Mouse (Mus musculus) natural killer cell, adult 2 months (primary cell): ENCODE measurements around the gene Tmem135.
A peak's percentile ranks its signal among the peaks of the same experiment; 100 is the strongest.

Experiments
- DNase-seq, 2 experiments: peaks; one replicate each; pipeline ENCODE4 v3.0.0; 2022; ENCODE audit warnings: low spot score in 2 of 2

Tmem135 gene

DNA sequence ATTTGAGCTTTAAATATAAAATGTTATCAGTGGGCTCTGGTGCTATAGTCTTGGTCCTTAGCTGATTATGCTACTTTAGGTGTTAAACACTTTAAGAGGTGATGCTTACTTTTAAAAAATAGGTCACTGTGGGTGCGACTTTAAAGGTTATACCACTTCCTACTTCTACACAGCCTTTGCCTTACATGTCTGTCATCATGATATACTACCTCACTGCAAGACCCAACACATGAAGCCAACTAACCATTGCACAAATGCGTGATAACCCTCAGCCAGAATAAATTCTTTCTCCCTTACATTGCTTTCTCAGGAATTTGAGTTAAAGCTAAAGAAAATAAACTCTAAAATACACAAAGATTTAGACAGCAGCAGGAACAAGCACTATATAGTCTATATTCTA, 150.7 kb downstream of the Tmem135 start:
- peak in 1 of 2 experiments; percentile 55 for DNase-seq

- no peak for DNase-seq
Observed at GRCm38 (mm10) chr7:89251880-89252453, 152.1 kb downstream of the Tmem135 start.

DNA sequence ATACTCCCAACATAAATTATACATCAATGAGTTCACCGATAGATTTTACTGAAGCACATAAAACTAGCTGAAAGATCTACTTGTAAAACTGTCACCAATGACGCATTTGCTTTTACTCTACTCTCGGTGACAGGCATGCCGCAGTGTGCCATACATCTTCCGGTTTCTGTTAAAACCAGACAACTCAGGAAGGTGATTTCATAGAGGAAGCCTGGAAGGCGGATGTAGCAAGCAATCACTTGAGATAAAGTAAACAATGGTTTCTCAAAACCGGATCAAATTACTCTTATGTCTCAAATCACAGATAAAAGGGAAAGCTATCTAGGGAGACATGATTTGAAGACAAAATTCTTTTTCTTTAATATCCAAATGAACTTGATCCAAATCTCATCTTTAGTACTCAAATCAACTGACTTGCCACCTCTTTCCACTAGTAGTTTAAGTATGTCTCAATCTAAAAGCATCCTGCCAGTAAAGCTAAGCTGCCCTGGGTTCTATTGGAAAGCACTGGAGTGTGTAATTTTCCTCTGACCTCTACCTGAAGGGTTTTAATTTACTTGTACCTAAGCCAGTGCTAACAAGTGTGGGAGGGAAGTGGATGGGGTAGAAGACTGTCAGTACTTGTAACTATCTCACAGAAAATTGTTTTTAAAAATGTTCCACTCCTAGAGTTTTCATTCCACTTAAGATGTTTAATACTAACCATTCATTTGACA, 155.7 kb downstream of the Tmem135 start:
- DNase-seq = peak; percentile 79 to 84

DNA sequence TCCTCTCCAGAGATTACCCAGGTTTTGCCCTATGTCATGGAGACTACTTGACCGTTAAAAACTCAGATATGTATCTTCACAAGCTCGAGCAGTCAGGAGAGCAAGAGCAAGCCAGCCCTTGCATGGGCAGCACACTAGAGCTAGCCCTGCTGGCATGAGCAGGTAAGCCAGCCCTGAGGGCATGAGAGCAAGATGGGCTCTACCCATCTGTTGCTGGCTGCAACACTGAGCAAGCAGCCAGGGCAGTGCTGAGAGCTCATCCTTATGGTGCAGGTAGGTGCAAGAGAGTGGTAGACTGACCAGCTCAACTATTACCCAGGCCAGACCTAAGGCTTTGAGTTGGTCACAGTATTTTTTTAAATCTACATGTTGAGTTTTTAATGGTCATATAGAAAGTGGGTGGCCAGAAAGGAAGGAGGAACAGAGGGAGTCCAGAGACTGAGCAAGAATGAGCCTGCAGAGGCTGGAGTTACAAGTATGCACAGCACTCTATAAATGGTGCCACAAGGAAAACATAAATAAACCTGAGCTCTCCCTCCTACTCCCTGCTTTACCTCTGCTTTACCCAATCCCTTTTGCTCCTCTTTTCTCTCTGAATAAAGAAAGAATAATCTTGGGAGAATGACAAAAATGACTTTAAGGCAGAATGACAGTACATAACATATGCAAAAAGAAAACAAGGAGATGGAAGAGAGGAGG, 156.9 kb downstream of the Tmem135 start:
- no peak for DNase-seq

DNA sequence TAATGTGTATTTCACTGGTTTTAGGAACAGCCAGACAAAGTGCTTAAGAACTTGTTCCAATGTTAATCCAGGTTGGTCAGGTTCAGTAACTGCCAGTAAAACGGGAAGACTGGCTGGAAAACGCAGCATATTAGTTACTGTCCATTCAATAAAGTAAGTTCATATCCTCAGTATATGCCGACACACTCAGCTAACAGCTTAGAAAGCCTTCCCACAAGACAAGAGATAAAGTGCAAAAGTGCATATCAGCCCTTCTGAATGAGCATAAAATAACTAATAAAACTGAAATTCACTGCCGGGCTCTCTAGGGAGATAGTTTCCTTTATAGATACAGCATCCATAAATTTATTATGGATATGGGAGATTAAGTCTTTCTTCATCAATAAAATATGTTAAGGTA, 161.5 kb downstream of the Tmem135 start:
- no peak for DNase-seq

DNA sequence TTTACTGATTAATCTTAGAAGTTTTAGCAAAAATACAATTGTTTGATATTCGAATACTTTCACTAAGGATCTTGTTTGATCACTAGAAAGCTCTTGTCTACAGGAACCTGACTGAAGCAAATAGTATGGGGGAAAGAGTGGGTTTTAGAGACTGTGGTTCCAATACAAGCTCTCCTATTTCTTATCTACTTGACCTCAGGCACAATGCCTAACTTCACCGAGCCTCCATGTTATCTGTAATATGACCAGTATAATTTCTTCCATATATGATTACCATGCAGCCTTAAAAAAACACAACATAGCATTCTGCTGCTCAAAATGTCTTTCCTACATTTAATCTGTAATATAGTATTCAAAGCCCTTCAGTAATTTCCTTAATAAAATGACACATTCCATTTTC, 161.9 kb downstream of the Tmem135 start:
- DNase-seq = no peak

DNA sequence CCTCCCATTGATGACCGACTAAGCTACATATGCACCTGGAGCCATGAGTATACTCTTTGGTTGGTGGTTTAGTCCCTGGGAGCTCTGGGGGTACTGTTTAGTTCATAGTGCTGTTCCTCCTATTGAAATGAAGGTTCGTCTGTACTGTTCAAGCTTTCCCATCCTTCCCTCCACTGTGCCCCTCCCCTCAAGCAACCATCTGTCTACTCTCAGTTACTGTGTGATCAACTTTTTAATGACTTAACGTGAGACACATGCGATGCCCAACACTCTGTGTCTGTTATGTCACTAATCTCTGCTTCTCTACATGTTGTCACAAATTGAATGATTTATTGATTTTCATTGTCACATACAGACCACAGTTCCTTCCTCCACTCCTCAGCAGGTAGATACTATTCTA, 164.4 kb downstream of the Tmem135 start:
- no peak for DNase-seq

- no peak for DNase-seq
Observed at GRCm38 (mm10) chr7:89236592-89236991, 167.4 kb downstream of the Tmem135 start.

DNA sequence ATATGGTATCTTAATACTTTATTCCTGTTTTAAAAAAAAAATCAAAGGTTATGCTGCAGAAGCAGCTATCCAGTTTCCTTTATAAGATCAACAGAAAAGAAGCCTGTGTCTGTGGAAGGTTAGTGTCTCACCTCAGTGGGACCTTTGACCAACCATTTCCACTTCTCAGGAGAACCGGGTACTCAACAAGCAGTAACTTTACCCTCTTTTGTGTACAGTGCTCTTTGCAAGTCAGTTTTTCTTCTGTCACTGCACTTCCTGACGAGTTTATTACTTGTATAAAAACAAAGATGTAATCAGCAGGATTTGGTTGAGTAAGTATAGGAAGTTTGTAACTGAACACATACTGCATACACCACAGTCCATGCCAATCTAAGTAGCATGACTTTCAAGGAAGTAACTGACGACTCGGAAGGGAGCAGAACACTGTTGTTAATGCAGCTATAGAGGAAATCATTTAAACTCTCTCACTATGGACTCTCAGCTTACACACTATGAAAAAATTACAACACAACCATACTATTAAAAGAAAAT, 168.0 kb downstream of the Tmem135 start:
- no peak for DNase-seq

DNA sequence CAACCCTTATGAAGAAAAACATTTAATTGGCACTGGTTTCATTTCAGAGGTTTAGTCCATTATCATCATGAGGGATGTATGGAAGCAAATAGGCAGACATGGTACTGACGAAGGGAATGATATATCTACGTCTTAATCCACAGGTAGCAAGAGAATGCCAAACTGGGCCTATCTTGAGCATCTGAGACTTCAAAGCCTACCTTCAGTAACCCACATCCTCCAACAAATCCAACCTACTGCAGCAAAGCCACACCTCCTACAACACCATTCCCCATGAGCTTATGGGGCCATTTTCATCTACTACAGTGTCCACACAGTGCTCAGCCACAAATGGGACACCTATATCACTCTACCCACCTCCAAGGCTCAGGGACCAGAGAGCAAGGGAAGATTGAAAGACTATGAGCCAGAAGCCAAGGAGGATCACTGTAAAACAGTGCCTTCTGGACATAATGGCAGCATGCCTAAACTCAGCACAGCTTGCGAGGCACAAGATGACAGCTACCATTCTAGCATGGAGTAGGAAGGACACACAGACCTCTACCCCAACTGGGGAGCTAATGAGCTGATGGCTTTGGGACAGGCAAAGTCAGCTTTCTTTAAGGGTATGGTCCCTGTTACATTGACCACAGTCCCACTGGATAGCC, 171.4 kb downstream of the Tmem135 start:
- no peak for DNase-seq

DNA sequence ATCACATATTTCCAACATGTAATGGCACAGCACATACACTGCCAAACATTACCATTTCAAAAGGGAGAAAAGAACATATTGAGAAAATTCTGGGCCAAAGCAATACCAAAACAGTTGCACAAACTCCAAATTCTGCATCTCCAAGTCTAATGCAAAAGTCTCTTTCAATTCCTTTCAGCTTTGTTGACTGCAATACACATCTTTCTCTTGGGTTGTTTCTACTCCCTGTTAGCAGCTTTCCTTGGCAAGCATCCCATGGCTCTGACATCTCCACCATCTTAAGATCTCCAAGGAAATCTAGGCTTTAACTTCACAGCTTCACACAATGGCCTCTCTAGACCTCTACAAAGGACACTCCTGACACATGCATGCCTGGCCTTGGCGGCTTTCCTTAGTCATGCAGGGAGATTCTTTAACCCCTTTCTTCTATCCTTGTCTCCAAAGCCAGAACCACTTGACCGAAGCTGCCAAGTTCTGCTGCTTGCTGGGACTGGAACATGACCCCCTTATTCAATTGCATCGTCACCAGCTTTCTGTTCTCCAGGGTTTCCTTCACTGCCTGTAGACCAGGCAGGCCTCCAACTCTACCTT, 172.7 kb downstream of the Tmem135 start:
- DNase-seq = no peak

- DNase-seq = peak in 1 of 2 experiments; percentile 11
Observed at GRCm38 (mm10) chr7:89222609-89223008, 181.4 kb downstream of the Tmem135 start.

DNA sequence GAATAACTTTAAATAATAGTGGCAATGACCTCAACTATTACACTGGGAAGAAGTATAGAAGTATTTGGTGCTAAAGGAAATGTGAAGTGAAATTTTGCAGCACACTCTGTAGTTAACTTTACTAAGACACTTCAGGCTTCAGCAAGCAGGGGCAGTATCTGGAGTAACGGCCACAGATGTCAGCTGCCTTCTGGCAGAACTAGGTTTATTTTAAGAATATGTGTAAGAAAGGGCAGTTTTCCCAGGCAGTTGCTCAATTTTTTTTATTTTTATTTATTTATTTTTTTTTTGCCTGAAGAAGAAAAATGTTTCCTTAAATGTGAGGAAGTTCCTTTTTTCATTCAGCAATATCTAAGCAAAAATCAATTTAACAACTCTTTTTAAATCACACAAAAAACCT, 187.4 kb downstream of the Tmem135 start:
- no peak for DNase-seq

- no peak for DNase-seq
Observed at GRCm38 (mm10) chr7:89216118-89216517, 187.9 kb downstream of the Tmem135 start.

DNA sequence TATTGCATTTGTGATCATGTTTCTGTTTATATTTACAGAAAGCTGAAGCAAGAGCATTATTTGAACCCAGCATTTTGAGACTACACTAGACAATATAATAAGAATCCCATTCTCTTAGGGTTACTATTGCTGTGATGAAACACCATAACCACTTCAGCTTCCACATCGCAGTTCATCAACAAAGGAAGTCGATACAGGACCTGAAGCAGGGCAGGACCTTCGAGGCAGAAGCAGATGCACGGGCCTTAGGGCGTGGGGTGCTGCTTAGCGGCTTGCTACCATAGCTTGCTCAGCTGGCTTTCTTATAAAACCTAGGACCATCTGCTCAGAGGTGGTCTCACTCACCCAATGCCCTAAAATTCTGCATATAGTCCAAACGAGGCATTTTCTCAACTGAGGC, 188.3 kb downstream of the Tmem135 start:
- DNase-seq = no peak

DNA sequence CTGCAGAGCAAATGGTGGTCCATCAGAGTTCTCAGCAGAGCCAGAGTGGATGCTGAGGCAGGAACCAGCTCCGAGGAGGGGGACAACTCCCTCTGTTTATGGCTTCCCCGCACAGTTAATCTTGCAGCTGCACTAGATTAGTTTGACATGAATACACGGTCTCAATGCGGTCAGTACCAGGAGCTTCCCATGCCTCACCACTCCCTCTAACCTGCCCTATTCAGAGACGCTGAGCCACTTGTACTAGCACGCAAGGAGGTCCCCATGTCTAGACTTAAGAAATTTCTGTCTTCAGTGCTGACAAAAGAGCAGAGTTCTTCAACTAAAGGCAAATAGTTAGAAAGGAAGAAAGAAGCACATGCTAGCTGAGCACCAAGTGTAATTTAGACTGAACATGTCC, 193.5 kb downstream of the Tmem135 start:
- no peak for DNase-seq

DNA sequence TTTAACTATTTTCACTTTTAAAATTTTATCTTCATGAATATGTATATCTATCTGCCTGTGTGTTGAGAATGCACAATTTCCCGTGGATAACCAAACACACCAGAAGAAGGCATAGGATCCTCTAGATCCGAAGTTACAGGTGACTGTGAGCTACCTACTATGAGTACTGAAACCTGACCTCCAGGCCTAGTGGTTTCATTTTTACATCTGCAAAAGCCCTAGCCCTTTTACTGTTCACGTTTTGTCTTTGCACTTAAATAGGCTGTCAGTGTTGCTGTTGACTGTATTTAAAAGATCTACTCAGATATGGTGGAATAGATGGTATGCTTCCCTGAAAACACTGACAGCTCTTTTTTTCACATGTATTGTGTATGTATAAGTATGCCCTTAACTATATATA, 197.9 kb downstream of the Tmem135 start:
- DNase-seq = no peak

- no peak for DNase-seq
Observed at GRCm38 (mm10) chr7:89205402-89205801, 198.6 kb downstream of the Tmem135 start.

- no peak for DNase-seq
Observed at GRCm38 (mm10) chr7:89203144-89203543, 200.9 kb downstream of the Tmem135 start.

- DNase-seq = no peak
Observed at GRCm38 (mm10) chr7:89201954-89202353, 202.1 kb downstream of the Tmem135 start.

DNA sequence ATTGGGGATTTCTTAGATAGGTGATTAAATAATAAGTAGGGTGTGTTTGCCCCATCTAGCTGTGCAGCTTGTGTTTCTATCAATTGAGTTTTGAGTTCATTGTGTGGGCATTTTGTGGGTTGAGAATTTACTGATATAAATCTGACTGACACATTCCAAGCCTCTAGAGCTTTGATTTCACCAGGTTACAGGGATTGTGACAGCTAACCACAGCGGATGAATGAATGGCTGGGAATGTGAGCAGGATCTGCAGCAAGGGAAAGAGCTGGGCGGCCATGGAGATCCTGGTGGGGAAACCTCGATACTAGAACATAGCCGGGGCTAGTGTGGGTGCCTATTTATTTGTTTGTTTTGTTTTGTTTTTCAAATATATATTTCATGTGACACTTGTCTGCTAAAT, 205.5 kb downstream of the Tmem135 start:
- no peak for DNase-seq

DNA sequence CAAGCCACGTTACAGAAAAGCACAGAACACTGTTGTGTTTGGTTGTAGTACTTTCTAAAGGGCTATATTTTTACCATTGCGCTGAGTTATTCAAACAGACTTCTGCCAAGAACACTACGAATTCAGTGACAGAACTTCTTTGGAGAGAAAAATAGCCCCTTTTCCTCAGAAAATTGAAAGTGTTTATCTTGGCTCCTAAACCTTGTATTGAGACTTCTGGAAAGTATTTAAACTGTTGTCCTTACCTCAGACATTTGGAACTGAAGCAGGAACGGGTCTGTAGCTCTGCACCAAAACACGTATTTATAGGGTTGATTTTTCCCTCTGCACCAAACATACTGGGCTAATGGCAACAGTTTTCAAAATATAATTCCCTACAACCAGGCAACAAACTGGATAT, 210.6 kb downstream of the Tmem135 start:
- DNase-seq = no peak
